Mouse (Mus musculus) gastrocnemius, adult 2 months (tissue): Measurements from ENCODE around the gene Hivep3. TPM values are rescaled to one million over a fixed set of nuclear protein-coding genes. Genes with fewer than 3 reads are reported as not detected.

ENCODE experiments used
- DNase-seq: peaks from one replicate; pipeline ENCODE4 v3.0.0; 2022
- H3K27ac ChIP-seq: fragments of 200-600 bp; 2 replicates; pipeline ENCODE4 v1.8.1; 2022; ENCODE audit warnings: mild to moderate bottlenecking
- H3K4me3 ChIP-seq: fragments of 200-600 bp; 2 replicates; pipeline ENCODE4 v1.8.1; 2022; ENCODE audit warnings: mild to moderate bottlenecking, moderate library complexity
- CTCF ChIP-seq: fragments of 200-600 bp; IDR thresholded peaks from 2 replicates; pipeline ENCODE4 v1.8.1; 2022; ENCODE audit warnings: antibody characterized with exemption, mild to moderate bottlenecking, moderate library complexity
- intact Hi-C: fragments of 180-260 bp; cut with DNase I; formaldehyde crosslinking; loops from one replicate; pipeline ENCODE4 v1.15.1; 2025
- total RNA-seq, 2 experiments: library from RNA; stranded (reverse); gene quantifications; 2 replicates each; pipeline ENCODE4 v1.2.3; 2021

Hivep3 gene
- total RNA-seq, 2 experiments from 2014 or later: 1.7 to 3.5 TPM

GRCm38 (mm10) chr4:120052481-120052880 lies 318.9 kb downstream of the Hivep3 start:
- no peak overlapping the region for H3K27ac ChIP-seq
- no peak overlapping the region for H3K4me3 ChIP-seq
- intact Hi-C loops: no loop called here
- TF ChIP-seq CTCF: no peak
- DNase-seq: no peak

GRCm38 (mm10) chr4:120053026-120054005 lies 319.7 kb downstream of the Hivep3 start:
- no peak for DNase-seq
- Histone ChIP-seq H3K27ac (no peak overlapping the region), H3K4me3 (no peak overlapping the region)
- no peak for TF ChIP-seq CTCF
- intact Hi-C loops: no loop called here

GRCm38 (mm10) chr4:120054145-120054544 lies 320.6 kb downstream of the Hivep3 start:
- H3K27ac ChIP-seq: no peak overlapping the region
- no peak for TF ChIP-seq CTCF
- intact Hi-C loops: no loop called here
- DNase-seq: peak; percentile 34
- H3K4me3 ChIP-seq: no peak overlapping the region

GRCm38 (mm10) chr4:120056451-120056850 lies 322.9 kb downstream of the Hivep3 start:
- no peak overlapping the region for H3K4me3 ChIP-seq
- no peak overlapping the region for H3K27ac ChIP-seq
- TF ChIP-seq CTCF: no peak
- no peak for DNase-seq
- intact Hi-C loops: no loop called here

GRCm38 (mm10) chr4:120057529-120057928 lies 323.9 kb downstream of the Hivep3 start:
- no peak for DNase-seq
- no peak overlapping the region for H3K27ac ChIP-seq
- no peak for TF ChIP-seq CTCF
- H3K4me3 ChIP-seq: no peak overlapping the region
- intact Hi-C loops: no loop called here

- no peak for TF ChIP-seq CTCF
- Histone ChIP-seq H3K4me3 (no peak overlapping the region), H3K27ac (no peak overlapping the region)
- intact Hi-C loops: no loop called here
- DNase-seq: no peak
Measured at GRCm38 (mm10) chr4:120058157-120058556, 324.6 kb downstream of the Hivep3 start.

GRCm38 (mm10) chr4:120058794-120059193 lies 325.2 kb downstream of the Hivep3 start:
- TF ChIP-seq CTCF: no peak
- DNase-seq: no peak
- Histone ChIP-seq H3K27ac (no peak overlapping the region), H3K4me3 (no peak overlapping the region)
- intact Hi-C loops: no loop called here

GRCm38 (mm10) chr4:120061727-120062126 lies 328.1 kb downstream of the Hivep3 start:
- intact Hi-C loops: no loop called here
- TF ChIP-seq CTCF: no peak
- Histone ChIP-seq H3K4me3 (no peak overlapping the region), H3K27ac (no peak overlapping the region)
- no peak for DNase-seq

GRCm38 (mm10) chr4:120062198-120062597 lies 328.6 kb downstream of the Hivep3 start:
- DNase-seq: no peak
- intact Hi-C loops: no loop called here
- no peak overlapping the region for H3K4me3 ChIP-seq
- TF ChIP-seq CTCF: no peak
- H3K27ac ChIP-seq: no peak overlapping the region

GRCm38 (mm10) chr4:120062754-120063153 lies 329.2 kb downstream of the Hivep3 start:
- TF ChIP-seq CTCF: no peak
- intact Hi-C loops: no loop called here
- no peak overlapping the region for H3K4me3 ChIP-seq
- DNase-seq: no peak
- H3K27ac ChIP-seq: no peak overlapping the region

- no peak for DNase-seq
- no peak overlapping the region for H3K4me3 ChIP-seq
- H3K27ac ChIP-seq: no peak overlapping the region
- no peak for TF ChIP-seq CTCF
- intact Hi-C loops: no loop called here
Measured at GRCm38 (mm10) chr4:120063353-120064124, 330.0 kb downstream of the Hivep3 start.

- Histone ChIP-seq H3K4me3 (no peak within 1 kb of the TSS), H3K27ac (no peak within 1 kb of the TSS)
- TF ChIP-seq CTCF: no peak
- intact Hi-C loops: no loop called here
- no peak for DNase-seq
Measured at GRCm38 (mm10) chr4:120064696-120065095, 331.1 kb downstream of the Hivep3 start, which contains the start of gene AL607142.1. AL607142.1 (plus strand) TSS chr4:120064996.

GRCm38 (mm10) chr4:120066841-120067591 lies 333.4 kb downstream of the Hivep3 start:
- no peak for DNase-seq
- TF ChIP-seq CTCF: no peak
- Histone ChIP-seq H3K27ac (no peak overlapping the region), H3K4me3 (no peak overlapping the region)
- intact Hi-C loops: no loop called here
